Mouse (Mus musculus) retina, embryonic 14.5 days (tissue): Measurements from ENCODE around the gene Timm29.

Experiments used
- DNase-seq: peaks from one replicate; pipeline ENCODE4 v3.0.0-alpha.2; 2015; ENCODE audit warnings: low spot score

Timm29 gene

DNA sequence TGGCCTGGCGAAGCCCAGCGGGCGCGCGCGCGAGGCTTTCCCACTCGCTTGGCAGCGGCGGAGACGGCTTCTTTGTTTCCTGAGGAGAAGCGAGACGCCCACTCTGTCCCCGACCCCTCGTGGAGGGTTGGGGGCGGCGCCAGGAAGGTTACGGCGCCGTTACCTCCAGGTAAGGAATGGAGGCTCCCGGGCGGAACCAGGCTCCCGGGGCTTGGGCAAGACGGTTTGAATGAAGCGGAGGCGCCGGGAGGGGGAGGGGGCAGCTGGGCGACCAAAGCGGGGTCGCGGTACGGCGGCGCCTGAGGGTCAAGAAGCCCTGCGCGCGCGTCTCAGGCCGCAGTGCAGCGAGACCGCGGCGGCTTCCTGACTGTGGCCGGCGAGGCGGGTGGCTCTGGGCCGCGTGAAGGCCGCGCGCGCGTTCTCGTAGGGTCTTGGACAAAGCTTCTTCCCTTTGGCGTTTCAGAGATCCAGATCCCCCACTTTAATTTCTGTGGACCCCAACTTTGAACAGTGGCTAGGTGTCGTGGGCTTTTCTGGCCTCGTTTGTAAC, 23.8 kb downstream of the Timm29 start:
- peak; percentile 95 for DNase-seq

DNA sequence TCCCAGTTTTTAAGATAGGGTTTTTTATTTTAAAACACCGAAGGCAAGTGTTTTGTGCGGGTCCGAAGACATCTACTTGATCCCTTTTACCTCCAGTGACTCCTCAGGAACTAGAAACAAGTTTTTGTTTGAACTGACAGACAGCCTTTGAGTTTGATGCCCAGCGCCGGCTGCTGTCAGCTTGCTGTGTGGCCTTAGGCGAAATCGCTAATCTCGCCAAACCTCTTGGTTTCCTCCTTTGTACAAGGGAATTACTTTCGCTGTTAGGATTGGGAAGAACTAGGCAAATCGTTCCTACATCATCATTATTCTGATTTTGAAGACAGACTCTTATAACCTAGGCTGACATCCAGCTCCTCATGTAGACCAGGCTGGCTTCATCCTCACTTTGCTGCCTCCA, 24.5 kb downstream of the Timm29 start:
- peak; percentile 38 for DNase-seq

DNA sequence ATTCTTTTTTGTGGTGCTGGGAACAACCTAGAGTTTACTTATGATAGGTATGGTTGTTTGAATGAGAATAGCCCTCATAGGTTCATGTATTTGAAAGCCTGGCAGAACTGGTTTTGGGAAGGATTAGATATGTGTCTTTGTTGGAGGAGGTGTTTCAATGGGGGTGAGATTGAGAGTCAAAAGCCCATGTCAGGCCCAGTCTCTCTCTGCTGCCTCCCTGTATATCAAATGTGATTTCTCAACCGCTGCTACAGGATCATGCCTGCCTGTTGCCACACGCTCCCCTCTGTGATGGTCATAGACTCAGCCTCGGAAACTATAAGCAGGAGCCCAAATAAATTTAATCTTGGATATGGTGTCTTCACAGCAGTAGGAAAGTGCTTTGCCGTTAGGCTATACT, 27.7 kb downstream of the Timm29 start:
- DNase-seq = no peak

DNA sequence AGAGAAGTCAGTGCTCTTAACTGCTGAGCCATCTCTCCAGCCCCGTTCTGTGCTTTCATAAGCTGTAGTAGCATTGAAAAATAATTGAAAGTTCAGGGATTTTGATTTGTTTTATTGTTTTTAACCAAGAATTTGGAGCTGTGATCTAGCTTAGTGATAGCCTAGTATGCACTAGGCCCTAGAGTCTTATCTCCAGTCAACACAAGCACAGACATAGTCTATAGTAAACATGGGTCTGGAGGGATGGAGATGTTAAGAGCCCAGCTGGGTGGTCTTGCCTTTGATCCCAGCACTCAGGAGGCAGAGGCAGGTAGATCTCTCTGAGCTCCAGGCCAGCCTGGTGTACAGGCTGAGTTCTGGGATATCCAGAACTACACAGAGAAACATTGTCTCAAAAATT, 30.2 kb downstream of the Timm29 start:
- no peak for DNase-seq

DNA sequence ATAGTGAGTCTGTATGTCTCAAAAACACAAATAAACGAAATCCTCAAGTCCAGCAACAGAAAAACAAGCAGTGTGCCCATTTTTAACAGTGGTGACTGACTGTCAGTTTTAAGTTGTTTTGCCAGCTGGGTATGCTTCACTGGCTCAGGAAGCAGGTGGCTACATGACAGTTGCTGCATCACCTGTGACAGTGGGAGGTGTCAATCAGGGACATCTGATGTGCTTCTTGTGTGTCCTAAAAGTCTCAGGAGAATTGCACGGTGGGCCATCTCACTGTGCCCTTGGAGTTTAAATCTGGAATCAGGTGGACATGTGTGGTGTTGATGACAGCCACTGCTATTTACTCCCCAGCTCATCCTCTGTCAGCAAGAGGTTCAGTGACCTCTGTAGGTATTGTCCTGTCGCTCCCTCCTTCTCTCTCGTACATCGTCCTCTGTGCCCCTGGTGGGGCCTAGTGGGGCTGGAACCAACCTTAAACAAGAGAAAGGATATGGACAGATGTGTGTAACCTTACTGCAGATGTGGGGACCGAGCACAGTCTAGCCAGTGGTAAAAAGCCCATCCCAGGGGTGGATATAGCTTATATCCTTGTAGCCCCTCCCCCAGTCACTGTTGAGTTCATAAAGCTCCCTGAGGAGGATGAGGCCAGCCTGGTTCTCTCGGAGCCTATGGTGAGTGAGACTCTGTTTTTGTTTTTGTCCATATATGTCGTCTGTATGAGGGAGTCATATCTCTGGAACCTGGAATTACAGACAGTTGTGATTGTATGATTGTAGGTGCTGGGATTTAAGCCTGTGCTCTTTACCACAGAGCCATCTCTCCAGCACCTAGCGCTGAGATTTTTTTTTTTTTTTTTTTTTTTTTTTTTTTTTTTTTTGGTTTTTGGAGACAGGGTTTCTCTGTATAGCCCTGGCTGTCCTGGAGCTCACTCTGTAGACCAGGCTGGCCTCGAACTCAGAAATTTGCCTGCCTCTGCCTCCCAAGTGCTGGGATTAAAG, 33.1 kb downstream of the Timm29 start:
- no peak for DNase-seq

DNA sequence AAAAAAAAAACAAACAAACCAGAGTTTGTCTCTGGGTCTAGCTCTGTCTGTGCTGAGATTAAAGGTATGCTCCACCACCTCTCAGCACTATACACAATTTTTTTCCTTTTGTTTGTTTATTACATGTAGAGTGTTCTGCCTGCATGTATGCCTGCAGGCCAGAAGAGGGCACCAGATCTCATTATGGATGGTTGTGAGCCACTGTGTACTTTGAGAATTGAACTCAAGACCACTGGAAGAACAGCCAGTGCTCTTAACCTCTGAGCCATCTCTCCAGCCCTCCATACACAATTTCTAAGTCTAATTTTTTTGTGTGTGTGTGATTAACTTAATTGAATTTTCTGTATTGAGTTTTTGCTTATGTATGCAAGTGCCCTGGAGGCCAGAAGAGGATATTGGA, 34.0 kb downstream of the Timm29 start:
- DNase-seq = no peak

DNA sequence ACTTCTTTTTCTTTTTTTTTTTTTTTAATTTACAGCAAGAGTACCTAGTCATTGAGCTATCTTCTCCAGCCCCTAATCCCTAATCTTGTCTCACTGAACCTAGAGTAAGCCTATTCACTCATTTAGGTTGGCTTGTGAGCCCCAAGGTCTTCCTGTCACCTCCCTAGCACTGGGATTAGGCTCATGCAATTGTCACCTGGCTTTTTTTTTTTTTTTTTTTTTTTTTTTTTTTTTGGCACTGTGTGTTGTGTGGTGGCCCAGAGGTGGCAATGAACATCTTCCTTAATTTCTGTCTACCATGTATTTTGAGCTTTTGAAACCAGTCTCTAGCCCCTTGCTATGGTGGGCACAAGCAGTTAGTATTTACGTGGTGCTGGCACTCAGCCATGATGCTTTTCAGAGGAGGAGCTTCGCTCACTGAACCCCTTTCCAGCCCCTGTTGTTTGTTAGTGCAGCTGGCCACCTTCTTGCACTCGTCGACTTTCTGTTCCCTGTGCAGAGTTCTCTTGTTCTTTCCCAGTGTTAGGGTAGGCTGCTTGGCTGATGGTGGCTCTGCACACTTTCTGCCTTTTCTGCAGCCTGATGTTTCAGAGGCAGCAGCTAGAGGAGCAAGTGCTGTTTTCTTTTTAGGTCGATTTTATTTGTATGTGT, 34.7 kb downstream of the Timm29 start:
- DNase-seq = no peak

DNA sequence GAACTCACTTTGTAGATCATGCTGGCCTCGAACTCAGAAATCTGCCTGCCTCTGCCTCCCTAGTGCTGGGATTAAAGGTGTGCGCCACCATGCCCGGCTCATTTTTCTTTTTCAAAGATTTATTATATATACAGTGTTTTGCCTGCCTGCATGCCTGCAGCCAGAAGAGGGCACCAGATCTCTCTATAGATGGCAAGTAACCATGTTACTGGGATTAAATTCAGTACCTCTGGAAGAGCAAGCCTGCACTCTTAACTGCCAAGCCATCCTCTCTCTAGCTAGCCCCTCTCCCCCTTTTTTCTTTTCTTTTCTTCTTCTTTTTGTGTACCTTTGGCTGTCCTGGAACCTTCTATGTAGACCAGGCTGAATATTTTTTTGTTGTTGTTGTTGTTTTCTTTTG, 38.2 kb downstream of the Timm29 start:
- peak; percentile 51 for DNase-seq

DNA sequence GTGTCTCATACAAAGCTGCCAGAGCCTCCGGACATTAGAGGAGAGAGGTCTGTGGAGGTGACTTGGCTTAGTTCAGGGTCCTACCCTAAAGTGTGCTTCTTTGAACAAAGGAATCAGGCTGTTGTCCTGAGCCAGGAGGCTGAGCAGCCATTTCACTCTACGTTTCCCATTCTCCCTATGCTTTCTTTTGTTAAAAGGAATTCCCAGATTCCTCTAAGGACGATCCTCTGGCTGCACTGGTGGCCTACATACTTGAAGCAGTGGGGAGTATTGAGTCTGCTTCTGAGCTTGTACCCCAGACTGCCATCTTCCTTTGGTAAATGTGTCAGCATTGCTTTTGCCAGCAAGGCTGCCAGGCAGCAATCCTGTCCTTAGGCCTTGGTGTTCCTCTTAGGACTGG, 40.6 kb downstream of the Timm29 start:
- DNase-seq = no peak

DNA sequence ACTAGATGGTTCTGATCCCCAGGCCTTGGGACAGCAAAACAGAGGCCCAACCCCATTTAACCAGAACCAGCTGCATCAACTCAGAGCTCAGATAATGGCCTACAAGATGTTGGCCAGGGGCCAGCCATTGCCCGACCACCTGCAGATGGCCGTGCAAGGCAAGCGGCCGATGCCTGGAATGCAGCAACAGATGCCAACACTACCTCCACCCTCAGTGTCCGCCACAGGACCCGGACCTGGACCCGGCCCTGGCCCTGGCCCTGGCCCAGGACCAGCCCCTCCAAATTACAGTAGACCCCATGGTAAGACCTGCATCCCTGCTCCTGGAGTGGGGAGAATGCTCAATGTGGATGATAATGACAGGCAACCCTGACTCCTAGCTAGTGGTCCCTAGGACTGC, 43.1 kb downstream of the Timm29 start:
- no peak for DNase-seq

DNA sequence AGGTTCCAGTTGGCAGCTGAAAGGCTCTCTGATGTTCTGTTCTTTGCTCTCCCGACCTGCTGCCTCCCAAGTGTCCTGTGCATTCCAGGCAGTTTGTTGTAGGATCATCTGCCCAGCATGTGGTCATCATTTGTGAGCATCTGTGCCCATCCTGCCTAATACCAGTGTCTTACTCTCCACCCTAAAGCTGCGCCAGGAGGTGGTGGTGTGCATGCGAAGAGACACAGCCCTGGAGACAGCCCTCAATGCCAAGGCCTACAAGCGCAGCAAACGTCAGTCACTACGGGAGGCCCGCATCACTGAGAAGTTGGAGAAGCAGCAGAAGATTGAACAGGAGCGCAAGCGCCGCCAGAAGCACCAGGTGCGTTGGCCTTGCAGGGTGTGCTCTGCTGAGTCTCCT, 46.5 kb downstream of the Timm29 start:
- DNase-seq = no peak
